ENCODE assay signal across 28 mouse cellular contexts in the genomic region with DNA sequence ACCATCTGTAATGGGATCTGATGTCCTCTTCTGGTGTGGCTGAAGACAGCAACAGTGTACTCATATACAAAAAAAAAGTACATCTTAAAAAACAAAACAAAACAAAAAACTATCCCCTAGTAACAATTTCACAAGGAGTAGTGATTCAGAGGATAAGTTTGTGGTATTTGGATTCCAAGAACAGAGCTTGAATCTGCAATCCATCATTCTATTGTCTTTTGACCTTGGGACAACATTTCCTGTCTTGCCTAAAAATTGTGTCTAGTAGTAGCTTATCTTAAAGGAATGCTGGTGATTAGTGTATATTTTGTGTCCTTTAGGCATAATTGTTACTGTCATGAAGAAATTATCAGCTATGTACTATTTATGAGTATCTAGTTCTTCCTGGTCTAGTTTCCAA.
"Had no signal": no experiment of that assay in that cellular context is flagged by ENCODE, and none has a peak within 500 bp of the region (broad histone marks: within the 10 kb centered on the region; RNA-seq: fewer than 3 reads in every experiment).

No protein-coding gene starts in this region.

- H3K4me3 ChIP-seq: embryonic facial prominence, embryonic 10.5 days; embryonic facial prominence, embryonic 12.5 days; embryonic facial prominence, embryonic 13.5 days; embryonic facial prominence, embryonic 15.5 days; erythroblast, embryonic 14.5 days; forebrain, embryonic 10.5 days; forebrain, embryonic 12.5 days; forebrain, embryonic 13.5 days; forebrain, embryonic 15.5 days; gastrocnemius, adult 2 months had no signal

- H3K36me3 ChIP-seq: embryonic facial prominence, embryonic 10.5 days; embryonic facial prominence, embryonic 12.5 days; embryonic facial prominence, embryonic 13.5 days; embryonic facial prominence, embryonic 15.5 days; forebrain, embryonic 10.5 days; forebrain, embryonic 12.5 days; forebrain, embryonic 15.5 days had no signal

- H3K4me1 ChIP-seq: embryonic facial prominence, embryonic 10.5 days; embryonic facial prominence, embryonic 12.5 days; forebrain, embryonic 10.5 days had no signal

- H3K27me3 ChIP-seq: embryonic facial prominence, embryonic 12.5 days; embryonic facial prominence, embryonic 15.5 days; forebrain, embryonic 12.5 days; forebrain, embryonic 13.5 days; forebrain, embryonic 15.5 days had no signal

- H3K9ac ChIP-seq: embryonic facial prominence, embryonic 12.5 days; embryonic facial prominence, embryonic 13.5 days; embryonic facial prominence, embryonic 15.5 days; forebrain, embryonic 12.5 days; forebrain, embryonic 13.5 days; forebrain, embryonic 15.5 days; forebrain, postnatal 0 days had no signal

- DNase-seq: cerebellum, adult 2 months; cerebellum, adult 8-10 months; cerebellum, adult 9-10 months; cerebellum, adult 9-11 months; cerebellum, postnatal 10 days; cerebellum, postnatal 14 days; cerebellum, postnatal 25 days; cerebellum, postnatal 36 days; embryo, embryonic 11 days; forebrain, postnatal 0 days; gastrocnemius, adult 2 months; gastrocnemius, postnatal 10 days; gastrocnemius, postnatal 14 days; gastrocnemius, postnatal 25 days; gastrocnemius, postnatal 36 days; heart, adult 11 months; heart, adult 18-20 months had no signal

- H3K4me2 ChIP-seq: embryonic facial prominence, embryonic 12.5 days; embryonic facial prominence, embryonic 13.5 days; embryonic facial prominence, embryonic 15.5 days; forebrain, embryonic 12.5 days; forebrain, embryonic 13.5 days; forebrain, embryonic 15.5 days had no signal

- H3K27ac ChIP-seq: embryonic facial prominence, embryonic 10.5 days; embryonic facial prominence, embryonic 12.5 days; embryonic facial prominence, embryonic 13.5 days; embryonic facial prominence, embryonic 15.5 days; forebrain, embryonic 10.5 days; forebrain, embryonic 12.5 days; forebrain, embryonic 13.5 days; forebrain, embryonic 15.5 days; gastrocnemius, adult 2 months had no signal

- H3K9me3 ChIP-seq: embryonic facial prominence, embryonic 10.5 days; embryonic facial prominence, embryonic 12.5 days; embryonic facial prominence, embryonic 13.5 days; embryonic facial prominence, embryonic 15.5 days; forebrain, embryonic 10.5 days; forebrain, embryonic 12.5 days; forebrain, embryonic 13.5 days; forebrain, embryonic 15.5 days had no signal

- ATAC-seq: forebrain, embryonic 13.5 days; forebrain, embryonic 14.5 days; forebrain, embryonic 15.5 days; forebrain, embryonic 16.5 days; forebrain, postnatal 0 days had no signal
